Mouse (Mus musculus) spleen, postnatal 0 days (tissue): ENCODE results near the gene Gm732. TPM values are rescaled to one million over a fixed set of nuclear protein-coding genes. Genes with fewer than 3 reads are reported as not detected.

Experiments
- polyA plus RNA-seq: library from polyadenylated mRNA; unstranded; fragments of >200 nt; fragmentation: Nextera tagmentation; extraction: Ambion mirVana; gene quantifications from 2 replicates; pipeline ENCODE4 v1.2.1, GENCODE M21; 2015

Gene Gm732
- not detected in 2 replicates for polyA plus RNA-seq

DNA sequence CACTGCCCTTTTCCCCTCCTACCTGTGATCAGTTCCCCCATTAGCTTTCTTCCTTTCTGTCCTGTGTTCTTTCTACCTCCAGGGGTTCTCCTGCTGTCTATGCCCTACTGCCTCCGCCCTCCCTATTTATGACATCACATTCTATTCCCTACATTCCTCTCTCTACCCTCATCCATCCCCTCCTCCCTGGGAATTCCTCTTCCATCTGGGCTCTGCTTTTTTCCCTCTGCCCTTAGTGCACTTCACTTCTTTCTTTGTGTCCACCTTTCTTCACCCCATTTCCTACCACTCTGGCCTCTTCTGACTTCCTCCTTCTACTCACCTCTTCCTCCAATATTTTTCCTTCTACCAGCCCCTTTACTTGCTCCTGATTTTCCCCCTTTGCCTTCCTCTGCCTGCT is at the start of gene Gm732:
Gm732 (minus strand) TSS at position 101 of the 400 bp plus-strand sequence.

Other genes with a start within 250 kb of the Gm732 start
- gene Tent5d, start 155.9 kb downstream of the Gm732 start, polyA plus RNA-seq: 0.12 TPM in 1 of 2 replicates, not detected in the other
- gene 2610002M06Rik, start 132.1 kb downstream of the Gm732 start, polyA plus RNA-seq: 13.8 TPM in 2 replicates